Mouse (Mus musculus) regulatory T cell (primary cell): ENCODE results near the gene Gm9817.
"Not testable (repeated sequence)": the region's sequence is repeated elsewhere in the genome, so short reads cannot be mapped to it uniquely, and the experiment has no call there.

Experiments used
- in situ Hi-C: fragments of 300-600 bp; cut with MboI, MseI; formaldehyde crosslinking; loops from one replicate; pipeline ENCODE4 v1.15.1; 2025; ENCODE audit warnings: high pct_unique_total_duplicates

Gm9817 gene

GRCm38 (mm10) chr13:45078392-45078791 is at the start of gene Gm9817:
TSS of gene Gm9817 (plus strand) at chr13:45078692.
- in situ Hi-C loops: not testable (repeated sequence)

- in situ Hi-C loops: loop anchor here (5.0 kb wide), 1 partner anchor 448 kb away; no protein-coding TSS in a partner anchor
Measured at GRCm38 (mm10) chr13:45029791-45030190, 48.7 kb upstream of the Gm9817 start.

GRCm38 (mm10) chr13:45030830-45031229 is 47.7 kb upstream of the Gm9817 start:
- in situ Hi-C loops: loop anchor here (5.0 kb wide), 1 partner anchor 446 kb away; no protein-coding TSS in a partner anchor

- in situ Hi-C loops: loop anchor here (5.0 kb wide), 1 partner anchor 446 kb away; no protein-coding TSS in a partner anchor
Measured at GRCm38 (mm10) chr13:45031314-45031713, 47.2 kb upstream of the Gm9817 start.

- in situ Hi-C loops: loop anchor here (5.0 kb wide), 1 partner anchor 446 kb away; no protein-coding TSS in a partner anchor
Measured at GRCm38 (mm10) chr13:45031748-45032147, 46.7 kb upstream of the Gm9817 start.

GRCm38 (mm10) chr13:45032484-45032883 is 46.0 kb upstream of the Gm9817 start:
- in situ Hi-C loops: loop anchor here (5.0 kb wide), 1 partner anchor 445 kb away; no protein-coding TSS in a partner anchor

GRCm38 (mm10) chr13:45033360-45033759 is 45.1 kb upstream of the Gm9817 start:
- in situ Hi-C loops: loop anchor here (5.0 kb wide), 1 partner anchor 444 kb away; no protein-coding TSS in a partner anchor

- in situ Hi-C loops: loop anchor here (5.0 kb wide), 1 partner anchor 443 kb away; no protein-coding TSS in a partner anchor
Measured at GRCm38 (mm10) chr13:45034759-45035158, 43.7 kb upstream of the Gm9817 start.

GRCm38 (mm10) chr13:45036417-45036816 is 42.1 kb upstream of the Gm9817 start:
- in situ Hi-C loops: no loop called here

GRCm38 (mm10) chr13:45040195-45040594 is 38.3 kb upstream of the Gm9817 start:
- in situ Hi-C loops: no loop called here

- in situ Hi-C loops: no loop called here
Measured at GRCm38 (mm10) chr13:45040741-45041140, 37.8 kb upstream of the Gm9817 start.

GRCm38 (mm10) chr13:45043466-45043865 is 35.0 kb upstream of the Gm9817 start:
- in situ Hi-C loops: no loop called here

GRCm38 (mm10) chr13:45049261-45050020 is 29.1 kb upstream of the Gm9817 start:
- in situ Hi-C loops: no loop called here

GRCm38 (mm10) chr13:45052805-45053204 is 25.7 kb upstream of the Gm9817 start:
- in situ Hi-C loops: no loop called here

- in situ Hi-C loops: no loop called here
Measured at GRCm38 (mm10) chr13:45053843-45054242, 24.6 kb upstream of the Gm9817 start.

GRCm38 (mm10) chr13:45059206-45059605 is 19.3 kb upstream of the Gm9817 start:
- in situ Hi-C loops: no loop called here

GRCm38 (mm10) chr13:45063146-45063545 is 15.3 kb upstream of the Gm9817 start:
- in situ Hi-C loops: loop anchor here (10.0 kb wide), 1 partner anchor 1362 kb away; no protein-coding TSS in a partner anchor

- in situ Hi-C loops: loop anchor here (10.0 kb wide), 1 partner anchor 1360 kb away; no protein-coding TSS in a partner anchor
Measured at GRCm38 (mm10) chr13:45064951-45065350, 13.5 kb upstream of the Gm9817 start.

GRCm38 (mm10) chr13:45070366-45070765 is 8.1 kb upstream of the Gm9817 start:
- in situ Hi-C loops: no loop called here

GRCm38 (mm10) chr13:45075012-45075411 is 3.5 kb upstream of the Gm9817 start:
- in situ Hi-C loops: no loop called here

GRCm38 (mm10) chr13:45075715-45076114 is 2.8 kb upstream of the Gm9817 start:
- in situ Hi-C loops: no loop called here

GRCm38 (mm10) chr13:45080771-45081170 is 2.3 kb downstream of the Gm9817 start:
- in situ Hi-C loops: no loop called here

GRCm38 (mm10) chr13:45083696-45084095 is 5.2 kb downstream of the Gm9817 start:
- in situ Hi-C loops: no loop called here
